Mouse (Mus musculus): ENCODE results near the gene Crot. TPM values are rescaled to one million over a fixed set of nuclear protein-coding genes. Genes with fewer than 3 reads are reported as not detected.

Crot gene
- polyA plus RNA-seq (2014; fragmentation: Illumina TruSeq; extraction: RNeasy Lipid Tissue Mini Kit (QIAGEN cat#74804); ENCODE audit: low read depth, low replicate concordance): 1,710 TPM

DNA sequence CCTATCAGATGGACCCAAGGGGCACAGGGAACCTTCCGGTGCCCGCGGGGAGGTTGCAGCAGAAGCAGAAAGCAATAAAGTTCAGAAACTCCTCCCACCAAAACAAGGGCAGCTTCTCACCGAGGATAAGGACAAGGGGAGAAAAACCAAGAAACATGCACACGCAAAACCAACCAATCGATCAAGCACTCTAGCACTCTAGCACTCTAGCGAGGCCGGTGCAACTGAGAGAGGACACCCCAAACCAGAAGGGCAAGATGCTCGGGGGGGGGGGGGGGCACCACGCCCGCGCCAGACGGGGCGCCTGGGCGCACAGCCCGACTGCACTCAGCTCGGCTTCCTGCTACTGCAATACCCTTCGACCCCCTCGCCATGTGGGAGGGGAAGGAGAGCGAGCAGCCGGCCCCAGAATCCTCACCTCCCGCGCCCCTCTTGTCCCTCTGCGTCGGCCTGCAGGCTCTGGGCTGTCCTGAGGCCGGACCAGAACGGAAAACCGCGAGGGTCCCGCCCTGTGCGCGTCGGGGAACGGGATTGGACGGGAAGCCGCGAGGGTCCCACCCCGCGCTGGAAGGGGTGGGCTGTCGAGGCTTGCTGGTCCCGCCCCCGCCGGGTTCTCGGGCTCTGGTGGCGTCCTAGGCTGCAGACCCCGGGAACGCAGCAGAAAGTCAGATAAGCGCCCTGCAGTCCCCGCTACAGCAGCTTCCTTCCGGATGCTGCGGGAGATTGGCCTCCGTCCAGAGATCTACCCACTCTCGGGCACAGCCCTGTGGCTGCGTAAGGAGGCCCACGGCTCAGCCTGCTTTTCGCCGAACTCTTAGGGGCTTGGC is at the start of gene Crot:
Gene Crot (minus strand): TSS at position 639 of the 827 bp plus-strand sequence.

Other genes with a start within 250 kb of the Crot start
- 0.48 TPM for gene Abcb1b, start 199.2 kb downstream of the Crot start, polyA plus RNA-seq (2014; fragmentation: Illumina TruSeq; extraction: RNeasy Lipid Tissue Mini Kit (QIAGEN cat#74804); ENCODE audit: low read depth, low replicate concordance)
- 144 TPM for gene Abcb4, start 103.6 kb downstream of the Crot start, polyA plus RNA-seq (2014; fragmentation: Illumina TruSeq; extraction: RNeasy Lipid Tissue Mini Kit (QIAGEN cat#74804); ENCODE audit: low read depth, low replicate concordance)
- 242 TPM for gene Tmem243, start 103.3 kb upstream of the Crot start, polyA plus RNA-seq (2014; fragmentation: Illumina TruSeq; extraction: RNeasy Lipid Tissue Mini Kit (QIAGEN cat#74804); ENCODE audit: low read depth, low replicate concordance)
- gene Dmtf1, start 164.5 kb upstream of the Crot start, polyA plus RNA-seq (2014; fragmentation: Illumina TruSeq; extraction: RNeasy Lipid Tissue Mini Kit (QIAGEN cat#74804); ENCODE audit: low read depth, low replicate concordance): 30.8 TPM

Data from liver, adult 10 weeks (tissue).